Mouse (Mus musculus) midbrain, embryonic 15.5 days (tissue): ENCODE data around the gene Zbtb39. TPM values are rescaled to one million over a fixed set of nuclear protein-coding genes. Genes with fewer than 3 reads are reported as not detected.
"Not testable (repeated sequence)": the region's sequence is repeated elsewhere in the genome, so short reads cannot be mapped to it uniquely, and the experiment has no call there.

Experiments
- ATAC-seq: fragments of 200-750 bp; cut with Nextera tagmentation; replicated peaks from 2 replicates; pipeline ENCODE4 v1.8.0; 2017; ENCODE audit warnings: moderate TSS enrichment
- H3K27ac ChIP-seq: fragments of 300-500 bp; sonication (generic); 2 replicates; pipeline ENCODE4 v1.5.1; 2015; ENCODE audit warnings: mild to moderate bottlenecking, inconsistent platforms
- H3K27me3 ChIP-seq: fragments of 300-500 bp; sonication (generic); replicated peaks from 2 replicates; pipeline ENCODE4 v1.6.1; 2015; ENCODE audit warnings: inconsistent platforms
- H3K36me3 ChIP-seq: fragments of 300-500 bp; sonication (generic); replicated peaks from 2 replicates; pipeline ENCODE4 v1.6.1; 2015; ENCODE audit warnings: inconsistent platforms
- H3K4me1 ChIP-seq: fragments of 300-500 bp; sonication (generic); 2 replicates; pipeline ENCODE4 v1.6.1; 2015; ENCODE audit warnings: inconsistent platforms
- H3K4me2 ChIP-seq: fragments of 300-500 bp; sonication (generic); 2 replicates; pipeline ENCODE4 v1.6.1; 2015; ENCODE audit warnings: inconsistent platforms, mild to moderate bottlenecking, moderate library complexity
- H3K4me3 ChIP-seq: fragments of 300-500 bp; sonication (generic); 2 replicates; pipeline ENCODE4 v1.5.1; 2015; ENCODE audit warnings: mild to moderate bottlenecking, inconsistent platforms
- H3K9ac ChIP-seq: fragments of 300-500 bp; sonication (generic); 2 replicates; pipeline ENCODE4 v1.6.1; 2015; ENCODE audit warnings: mild to moderate bottlenecking, inconsistent platforms
- H3K9me3 ChIP-seq: fragments of 300-500 bp; sonication (generic); 2 replicates; pipeline ENCODE4 v1.6.1; 2016; ENCODE audit warnings: inconsistent platforms
- WGBS: fragments of 180-500 bp; shearing (Covaris S2); methylation state at CpG from one replicate; pipeline ENCODE4 v1.1.7; 2015; ENCODE audit warnings: mixed read lengths; 5-methylcytosine and 5-hydroxymethylcytosine counted together
- polyA plus RNA-seq: library from polyadenylated mRNA; unstranded; fragments of >200 nt; fragmentation: Nextera tagmentation; extraction: Ambion mirVana; gene quantifications from 2 replicates; pipeline ENCODE4 v1.2.1, GENCODE M21; 2015

Gene Zbtb39
- polyA plus RNA-seq, 1 experiment from 2014 or later, result 4.0 TPM

- not testable (repeated sequence) for H3K36me3 ChIP-seq, H3K9me3 ChIP-seq, H3K4me2 ChIP-seq, H3K27ac ChIP-seq, H3K27me3 ChIP-seq, H3K4me3 ChIP-seq, H3K4me1 ChIP-seq, ATAC-seq, H3K9ac ChIP-seq
- 89% methylated on average over 10 of the region's 10 CpGs for WGBS
These were observed 23.6 kb downstream of the Zbtb39 start for GRCm38 (mm10) chr10:127762926-127763325.

DNA sequence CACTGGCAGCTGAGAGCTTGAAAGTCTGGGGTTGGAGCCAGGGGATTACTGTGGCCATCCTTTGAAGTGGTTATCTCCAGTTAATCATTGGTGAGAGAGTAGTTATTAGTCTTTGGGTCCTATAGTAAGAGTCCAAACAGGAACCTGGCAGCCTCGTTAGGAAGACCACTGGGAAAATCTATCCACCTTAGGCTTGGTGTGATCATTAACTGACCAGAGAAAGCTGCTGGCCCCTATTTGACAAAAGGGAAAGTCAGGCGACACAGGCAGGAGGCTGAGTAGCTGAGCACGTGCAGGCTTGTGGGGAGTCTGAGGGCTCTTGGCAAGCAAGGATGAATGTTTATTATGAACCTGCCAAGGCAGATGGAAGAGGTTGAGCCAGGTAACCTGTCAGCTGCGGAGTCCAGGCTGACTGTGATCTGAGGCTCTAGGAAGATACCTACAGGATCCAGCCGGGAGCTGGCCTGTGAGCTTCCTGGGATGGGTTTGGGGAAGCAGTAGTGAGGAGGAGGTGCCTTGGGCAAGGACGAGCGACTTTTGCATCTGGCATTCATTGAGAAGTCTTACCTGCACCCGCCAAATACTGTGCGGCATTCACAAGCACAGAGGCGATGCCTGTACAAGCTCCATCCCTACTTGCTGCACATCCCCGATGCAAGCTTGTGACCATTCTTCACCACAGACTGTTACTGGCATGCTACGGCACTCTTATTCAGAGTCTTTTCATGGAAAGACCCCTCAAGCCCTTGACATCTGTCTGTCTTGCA lies 24.8 kb downstream of the Zbtb39 start:
- ATAC-seq, result no peak
- no peak overlapping the region for H3K9ac ChIP-seq
- H3K4me1 ChIP-seq, result no peaks in the 10 kb centered on the region
- H3K4me3 ChIP-seq, result no peak overlapping the region
- no peaks in the 10 kb centered on the region for H3K36me3 ChIP-seq
- H3K4me2 ChIP-seq, result no peak overlapping the region
- 72% methylated on average over 12 of the region's 12 CpGs for WGBS
- H3K9me3 ChIP-seq, result no peaks in the 10 kb centered on the region
- no peaks in the 10 kb centered on the region for H3K27me3 ChIP-seq
- H3K27ac ChIP-seq, result no peak overlapping the region

GRCm38 (mm10) chr10:127766564-127766963 lies 27.2 kb downstream of the Zbtb39 start:
- H3K27ac ChIP-seq, result no peak overlapping the region
- H3K9me3 ChIP-seq, result no peaks in the 10 kb centered on the region
- no peaks in the 10 kb centered on the region for H3K4me1 ChIP-seq
- H3K4me3 ChIP-seq, result no peak overlapping the region
- H3K9ac ChIP-seq, result no peak overlapping the region
- 89% methylated on average over 1 of the region's 1 CpGs for WGBS
- no peaks in the 10 kb centered on the region for H3K36me3 ChIP-seq
- H3K27me3 ChIP-seq, result no peaks in the 10 kb centered on the region
- no peak overlapping the region for H3K4me2 ChIP-seq
- ATAC-seq, result no peak

DNA sequence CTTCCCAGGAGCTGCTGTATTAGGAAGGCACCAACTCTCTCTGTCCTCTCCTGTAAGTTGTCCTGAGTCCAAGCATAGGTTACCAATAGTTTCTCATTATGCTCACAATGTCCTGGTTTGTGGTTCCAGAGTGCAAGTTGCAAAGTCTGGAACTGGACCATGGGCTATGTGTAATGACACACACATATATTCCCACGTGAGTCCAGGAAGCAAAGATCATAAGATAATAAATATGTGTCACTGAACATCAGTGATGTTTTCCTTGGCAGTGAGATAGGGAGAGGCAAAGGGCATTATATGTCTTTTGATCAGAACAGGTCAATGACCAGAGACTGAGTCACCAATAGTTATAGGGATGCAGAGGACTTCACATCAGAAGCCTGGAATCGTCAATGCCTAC lies 36.7 kb downstream of the Zbtb39 start, which contains the start of gene Rdh9:
Rdh9 (plus strand) TSS at position 376 of the 400 bp plus-strand sequence.
- no peaks in the 10 kb centered on the region for H3K36me3 ChIP-seq
- H3K9ac ChIP-seq, result no peak within 1 kb of the TSS
- H3K4me1 ChIP-seq, result no peaks in the 10 kb centered on the region
- no peak for ATAC-seq
- H3K9me3 ChIP-seq, result no peaks in the 10 kb centered on the region
- no peak within 1 kb of the TSS for H3K4me2 ChIP-seq
- WGBS, result 92% methylated on average over 2 of the region's 2 CpGs
- H3K4me3 ChIP-seq, result no peak within 1 kb of the TSS
- no peak within 1 kb of the TSS for H3K27ac ChIP-seq
- no peaks in the 10 kb centered on the region for H3K27me3 ChIP-seq

DNA sequence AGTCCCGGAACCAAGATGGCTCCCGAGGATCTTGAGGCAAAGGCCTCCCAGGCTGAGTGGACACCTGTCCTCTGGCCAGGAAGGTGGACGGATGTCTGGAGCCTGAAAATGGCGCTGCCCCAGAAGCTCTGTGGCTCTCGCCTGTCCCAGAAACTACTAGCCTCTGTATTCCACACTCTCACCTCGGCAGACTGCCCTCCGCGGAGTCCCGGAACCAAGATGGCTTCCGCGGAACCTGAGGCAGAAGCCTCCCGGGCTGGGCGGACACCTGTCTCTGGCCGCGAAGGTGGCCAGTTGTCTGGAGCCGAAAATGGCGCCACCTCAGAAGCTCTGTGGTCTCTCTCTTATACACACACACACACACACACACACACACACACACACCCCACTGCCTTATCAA lies 43.0 kb downstream of the Zbtb39 start:
- H3K27ac ChIP-seq, H3K9me3 ChIP-seq, H3K36me3 ChIP-seq, H3K4me3 ChIP-seq, H3K4me2 ChIP-seq, ATAC-seq, H3K9ac ChIP-seq, H3K4me1 ChIP-seq, H3K27me3 ChIP-seq: not testable (repeated sequence)
- 92% methylated on average over 17 of the region's 17 CpGs for WGBS

GRCm38 (mm10) chr10:127785411-127785810 lies 46.1 kb downstream of the Zbtb39 start:
- H3K4me2 ChIP-seq, H3K27me3 ChIP-seq, H3K27ac ChIP-seq, H3K36me3 ChIP-seq, ATAC-seq, H3K9ac ChIP-seq, H3K4me3 ChIP-seq, H3K4me1 ChIP-seq, H3K9me3 ChIP-seq: not testable (repeated sequence)
- WGBS, result 72% methylated on average over 1 of the region's 1 CpGs

Other genes with a start within 250 kb of the Zbtb39 start
- gene Stac3, start 237.9 kb upstream of the Zbtb39 start, polyA plus RNA-seq, result 1.4 and 2.4 TPM in 2 replicates
- gene Ndufa4l2, start 224.6 kb upstream of the Zbtb39 start, polyA plus RNA-seq, result 22.1 and 23.1 TPM in 2 replicates
- gene Shmt2, start 217.1 kb upstream of the Zbtb39 start, polyA plus RNA-seq, result 49.4 and 50.7 TPM in 2 replicates
- 93.7 and 114 TPM in 2 replicates for gene Nxph4, start 205.0 kb upstream of the Zbtb39 start, polyA plus RNA-seq
- gene Lrp1, start 118.4 kb upstream of the Zbtb39 start, polyA plus RNA-seq, result 117 and 119 TPM in 2 replicates
- 5.8 and 5.9 TPM in 2 replicates for gene Stat6, start 96.6 kb upstream of the Zbtb39 start, polyA plus RNA-seq
- 3.3 and 3.7 TPM in 2 replicates for gene Nemp1, start 72.6 kb upstream of the Zbtb39 start, polyA plus RNA-seq
- gene Nab2, start 71.0 kb upstream of the Zbtb39 start, polyA plus RNA-seq, result 1.9 and 2.6 TPM in 2 replicates
- 0.25 and 0.46 TPM in 2 replicates for gene Myo1a, start 34.4 kb upstream of the Zbtb39 start, polyA plus RNA-seq
- gene Tac2, start 15.1 kb upstream of the Zbtb39 start, polyA plus RNA-seq, result 0.36 TPM in 1 of 2 replicates, not detected in the other
- gene Gpr182, start 12.2 kb downstream of the Zbtb39 start, polyA plus RNA-seq, result 1.2 and 1.8 TPM in 2 replicates
- gene Rdh1, start 20.2 kb downstream of the Zbtb39 start, polyA plus RNA-seq, result not detected in 2 replicates
- gene Rdh16f1, start 20.2 kb downstream of the Zbtb39 start, polyA plus RNA-seq, result not detected in 2 replicates
- gene Rdh9, start 36.8 kb downstream of the Zbtb39 start, polyA plus RNA-seq, result 0.12 and 0.31 TPM in 2 replicates
- gene Rdh16, start 61.6 kb downstream of the Zbtb39 start, polyA plus RNA-seq, result not detected in 2 replicates
- gene Rdh19, start 110.4 kb downstream of the Zbtb39 start, polyA plus RNA-seq, result not detected in 2 replicates
- not detected in 2 replicates for gene Rdh16f2, start 126.9 kb downstream of the Zbtb39 start, polyA plus RNA-seq
- not detected in 2 replicates for gene Rdh7, start 149.3 kb downstream of the Zbtb39 start, polyA plus RNA-seq
- not detected in 2 replicates for gene Sdr9c7, start 159.0 kb downstream of the Zbtb39 start, polyA plus RNA-seq